Mouse (Mus musculus) c-Kit-positive CD71-positive TER-119-negative erythroid progenitor cells, embryonic 14.5 days (primary cell): Measurements from ENCODE around the gene Zfp148.

Experiments used
- DNase-seq: peaks from one replicate; pipeline ENCODE4 v3.0.0-alpha.2; 2013; ENCODE audit warnings: low read depth

Gene Zfp148

GRCm38 (mm10) chr16:33531184-33531583 lies 150.5 kb downstream of the Zfp148 start:
- no peak for DNase-seq

- no peak for DNase-seq
These were observed 155.8 kb downstream of the Zfp148 start for GRCm38 (mm10) chr16:33536456-33536855.

GRCm38 (mm10) chr16:33537499-33538225 lies 157.0 kb downstream of the Zfp148 start:
- no peak for DNase-seq

- no peak for DNase-seq
These were observed 163.7 kb downstream of the Zfp148 start for GRCm38 (mm10) chr16:33544346-33544745.

- DNase-seq, result no peak
These were observed 164.9 kb downstream of the Zfp148 start for GRCm38 (mm10) chr16:33545530-33545929.

GRCm38 (mm10) chr16:33553689-33554342 lies 173.2 kb downstream of the Zfp148 start:
- no peak for DNase-seq
